Comparison of ENCODE assay signal across 1 mouse cellular context in the genomic region with DNA sequence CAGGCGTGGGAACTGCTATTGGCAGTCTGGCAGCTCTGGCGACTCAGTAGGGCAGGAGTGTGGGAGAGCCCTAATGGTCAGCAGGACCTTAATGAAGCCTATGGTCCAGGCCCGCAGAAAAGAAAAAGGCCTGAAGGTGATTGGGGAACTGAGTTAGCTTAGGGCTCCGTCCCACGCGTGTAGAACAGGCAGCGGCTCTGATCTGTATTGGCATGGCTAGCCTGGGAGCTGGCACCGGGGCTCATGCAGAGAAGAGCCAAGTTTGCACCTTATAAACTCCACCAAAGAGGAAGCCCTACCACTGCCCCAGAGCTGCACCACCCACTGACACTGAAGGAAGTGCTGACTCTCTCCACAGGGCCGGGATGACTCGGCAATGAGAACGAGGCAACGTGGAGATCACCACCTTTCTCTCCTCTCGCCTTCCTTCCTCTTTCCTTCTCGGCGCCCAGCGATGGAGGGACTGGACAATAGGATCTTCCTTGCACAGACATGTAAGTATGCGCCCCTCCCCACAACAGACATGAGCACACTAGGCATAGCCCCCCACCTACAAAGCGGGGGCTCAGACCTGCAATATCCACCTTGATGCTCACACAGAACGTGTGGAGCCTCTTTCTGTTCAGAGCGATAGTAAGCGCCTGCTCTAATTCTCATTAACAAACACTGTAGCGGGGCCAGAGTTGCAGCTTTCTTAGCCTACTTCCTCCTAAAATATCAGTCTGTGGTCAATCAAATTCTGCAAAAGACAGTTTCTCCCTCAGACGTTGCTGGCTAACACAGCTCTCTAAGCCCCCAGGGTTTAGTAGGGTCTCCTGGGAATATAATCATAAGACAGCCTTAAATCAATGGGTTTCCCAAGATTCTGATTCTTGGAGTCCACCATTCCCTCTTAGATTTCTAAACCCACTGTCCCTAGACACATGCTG.
TF ChIP-seq lines count a peak whose summit lies in the region.

No protein-coding gene starts in this region.

TF ChIP-seq in CH12.LX, 34 proteins besides CTCF, POLR2A, EP300 and RAD21 (continued from another document):
- TF ChIP-seq SIN3A (IDR thresholded peaks at IDR 0.05; ENCODE audit: low read length) (peak; percentile 73; the same call in 1 of the 2 replicates), GABPA (IDR thresholded peaks at IDR 0.05; ENCODE audit: insufficient replicate concordance, low read depth, low read length) (no peak), ZMIZ1 (IDR thresholded peaks at IDR 0.05; ENCODE audit: low read depth, low read length) (peak; percentile 68; the same call in 1 of the 2 replicates), MAZ (IDR thresholded peaks at IDR 0.05; ENCODE audit: low read depth, low read length) (no peak)
